Mouse (Mus musculus) frontal cortex, postnatal 36 days (tissue): Measurements from ENCODE around the gene Gm20662.

Source experiments
- DNase-seq, 2 experiments: peaks; one replicate each; pipeline ENCODE4 v3.0.0; 2022; ENCODE audit warnings: low spot score in 2 of 2

Gene Gm20662

DNA sequence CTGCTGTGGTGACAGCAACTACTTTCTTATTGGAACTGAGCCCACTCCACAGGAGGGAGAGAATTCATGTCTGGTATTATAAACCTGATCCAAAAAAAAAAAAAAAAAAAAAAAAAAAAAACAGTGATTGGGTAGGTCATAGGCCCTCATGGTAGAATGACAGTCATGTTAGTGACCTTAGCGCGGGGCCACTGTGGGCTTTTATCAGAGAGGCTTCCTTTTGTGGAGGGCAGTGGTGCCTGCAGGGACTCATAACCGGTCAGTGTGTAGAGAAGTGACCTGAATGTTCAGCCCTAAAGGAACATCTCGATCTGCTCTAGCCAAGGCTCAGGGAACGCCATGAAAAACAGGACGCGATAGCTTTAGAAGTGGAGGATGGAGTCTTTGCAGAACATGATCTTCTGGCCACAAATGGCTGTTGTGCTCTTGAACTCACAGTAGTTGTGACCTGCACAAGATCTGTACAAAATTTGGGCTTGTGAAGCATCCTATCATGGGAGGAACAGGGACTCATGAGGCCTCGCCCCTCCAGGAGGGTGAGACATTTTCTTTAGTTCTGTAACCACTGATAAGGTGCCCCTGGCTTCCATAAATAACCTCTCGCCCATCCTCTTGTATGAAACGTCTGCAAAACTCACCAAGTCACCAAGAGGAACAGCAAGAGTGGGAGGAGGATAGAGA, 21.5 kb upstream of the Gm20662 start:
- DNase-seq: no peak

DNA sequence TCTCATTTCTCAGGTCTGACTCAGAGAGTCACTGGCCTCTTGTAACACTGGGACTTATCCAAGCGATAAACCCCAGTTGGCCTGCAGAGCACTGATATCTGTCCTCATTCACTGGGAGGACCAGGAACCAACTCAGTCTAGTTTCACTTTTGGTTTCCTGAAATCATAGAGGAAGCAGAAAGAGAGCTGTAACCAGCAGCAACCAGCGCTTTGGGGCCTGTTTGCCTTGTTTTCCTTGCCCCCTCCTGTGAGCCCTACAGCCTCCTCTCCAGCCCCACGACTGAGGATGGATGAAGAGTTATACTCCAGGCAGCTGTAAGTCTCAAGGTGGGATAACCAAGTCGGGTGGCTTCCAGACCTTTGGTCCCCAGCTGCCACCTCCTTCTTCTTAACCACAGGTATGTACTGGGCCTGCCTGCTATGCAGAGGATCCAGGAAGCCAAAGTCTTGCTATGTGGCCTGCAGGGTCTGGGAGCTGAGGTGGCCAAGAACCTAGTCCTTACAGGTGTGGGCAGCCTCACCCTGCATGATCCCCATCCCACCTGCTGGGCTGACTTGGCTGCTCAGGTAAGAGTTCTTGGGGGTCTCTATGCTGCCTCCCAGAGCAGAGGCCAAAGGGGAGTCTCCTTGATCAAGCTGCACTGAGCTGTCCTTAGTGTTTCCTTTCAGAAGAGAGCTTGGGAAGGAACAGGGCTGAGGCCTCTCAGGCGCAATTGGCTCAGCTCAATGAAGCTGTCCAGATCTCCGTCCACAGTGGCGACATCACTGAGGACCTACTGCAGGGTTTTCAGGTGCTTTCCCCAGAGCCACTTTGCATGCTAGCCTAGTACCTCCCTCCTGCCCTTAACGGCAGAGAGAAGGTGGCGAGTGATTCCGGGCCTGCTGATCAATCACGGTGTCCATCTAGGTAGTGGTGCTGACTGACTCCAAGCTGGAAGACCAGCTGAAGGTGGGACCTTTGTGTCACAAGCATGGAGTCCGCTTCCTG, 20.5 kb upstream of the Gm20662 start, which contains the start of gene Uba7:
Gene Uba7 (plus strand): TSS at position 107 of the 988 bp plus-strand sequence.
- DNase-seq: no peak

DNA sequence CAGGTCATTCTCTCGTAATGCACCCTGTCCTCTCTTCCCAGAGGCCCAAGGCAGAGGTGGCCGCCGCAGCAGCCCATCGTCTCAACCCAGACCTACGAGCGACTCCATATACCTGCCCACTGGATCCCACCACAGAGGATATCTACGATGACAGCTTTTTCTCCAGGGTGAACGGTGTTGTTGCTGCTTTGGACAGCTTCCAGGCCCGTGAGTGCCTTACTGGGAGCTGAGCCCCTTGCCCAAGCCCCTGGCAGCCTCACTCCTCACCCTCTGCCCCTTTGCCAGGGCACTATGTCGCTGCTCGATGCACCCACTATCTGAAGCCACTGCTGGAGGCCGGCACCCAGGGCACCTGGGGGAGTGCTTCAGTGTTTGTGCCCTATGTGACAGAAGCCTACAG, 17.3 kb upstream of the Gm20662 start:
- no peak for DNase-seq

DNA sequence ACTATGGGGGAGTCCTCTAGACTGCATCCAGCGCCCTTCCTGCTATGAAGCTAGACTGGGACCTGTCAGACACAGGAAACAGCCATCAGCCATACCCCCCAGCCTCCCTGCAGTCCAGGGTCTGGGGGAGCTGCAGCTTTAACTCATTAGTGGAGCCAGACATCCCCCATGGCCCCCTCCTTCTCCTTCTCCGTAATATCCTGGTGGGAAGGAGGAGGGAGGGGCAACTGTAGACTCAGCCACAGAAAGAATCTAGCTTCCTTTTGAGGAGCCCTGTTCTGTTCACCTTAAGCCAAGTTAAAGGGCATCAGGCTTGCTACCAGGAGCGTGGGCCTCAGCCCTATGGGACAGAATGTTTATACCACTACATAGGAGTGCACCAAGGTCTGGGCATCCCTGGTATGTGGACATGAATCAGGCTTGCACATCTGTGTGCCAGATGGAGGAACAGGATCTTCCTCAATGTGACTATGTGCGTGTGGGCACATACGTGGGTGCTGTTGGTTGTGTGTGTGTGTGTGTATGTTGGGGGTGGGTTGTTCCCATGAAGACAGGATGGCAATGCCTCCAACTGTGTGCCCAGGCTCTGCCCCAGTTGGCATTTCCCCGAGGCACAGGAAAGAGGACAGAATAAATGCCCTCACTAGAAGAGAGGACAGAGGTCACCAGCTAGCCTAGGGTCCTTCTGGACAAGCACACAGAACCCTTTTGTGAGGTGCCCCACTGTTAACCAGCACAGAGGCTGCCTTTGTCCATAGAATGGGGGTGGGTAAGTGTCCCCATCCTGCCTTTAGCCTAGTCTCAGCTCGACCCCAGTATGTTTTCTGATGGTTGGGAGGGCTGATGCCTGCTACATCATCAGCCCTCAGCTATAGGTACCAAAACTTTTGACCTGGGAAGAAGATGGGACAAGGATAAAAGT, 14.2 kb upstream of the Gm20662 start:
- DNase-seq: peak in 1 of 2 experiments; percentile 40

DNA sequence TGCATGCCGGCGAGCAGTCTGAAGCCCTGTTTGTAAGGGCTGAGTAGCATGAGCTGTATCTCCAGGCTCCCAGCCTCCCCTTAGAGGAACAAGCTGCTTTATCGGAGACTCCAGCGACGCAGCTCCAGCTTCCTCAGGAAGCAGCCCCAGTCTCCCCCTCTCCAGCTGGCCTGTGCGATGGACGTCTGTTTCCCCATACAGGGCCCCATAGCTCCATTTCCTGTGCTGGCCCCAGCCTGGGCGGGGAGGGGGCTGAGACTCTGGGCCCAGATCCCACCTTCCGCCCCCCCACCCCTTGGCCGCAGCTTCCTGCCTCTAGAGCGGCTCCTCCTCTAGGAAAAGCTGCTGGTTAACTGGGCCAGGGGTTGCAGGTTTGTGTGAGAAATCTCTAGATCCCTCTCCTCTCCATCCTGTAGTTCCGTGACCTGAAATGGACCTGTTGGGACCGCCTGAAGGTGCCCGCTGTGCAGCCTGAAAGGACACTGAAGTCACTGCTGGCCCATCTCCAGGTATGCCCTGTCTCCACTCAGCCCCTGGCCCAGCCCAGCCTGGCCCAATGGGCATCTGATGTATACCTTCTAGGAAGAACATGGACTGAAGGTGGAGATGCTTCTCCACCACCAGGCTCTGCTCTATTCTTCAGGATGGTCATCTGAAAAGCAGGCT, 13.3 kb upstream of the Gm20662 start, which contains the start of gene Gm20661:
Gene Gm20661 (plus strand): TSS at position 378 of the 666 bp plus-strand sequence.
- DNase-seq: no peak

DNA sequence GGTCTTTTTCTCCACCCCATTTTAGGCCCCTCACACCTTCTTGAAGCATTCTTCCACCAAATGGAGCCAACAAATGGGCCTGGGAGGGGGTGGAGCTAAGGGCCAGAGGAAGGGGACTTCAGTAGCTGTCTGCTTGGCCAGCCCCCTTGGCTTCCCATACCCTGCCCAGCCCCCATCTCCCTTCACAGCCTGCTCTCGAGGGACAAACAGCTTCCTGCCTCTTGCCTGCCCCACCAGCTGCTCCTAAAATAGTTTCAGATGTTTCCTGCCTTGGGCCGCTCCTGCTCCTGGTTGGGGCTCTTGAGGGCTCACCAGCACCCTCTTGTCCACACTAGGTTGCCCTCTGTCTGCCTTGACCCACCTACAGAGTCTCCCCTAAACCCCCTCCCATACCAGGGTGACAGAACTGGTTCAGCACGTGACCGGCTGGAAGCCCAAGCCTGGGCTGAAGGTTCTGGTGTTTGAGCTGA, 12.7 kb upstream of the Gm20662 start:
- no peak for DNase-seq

DNA sequence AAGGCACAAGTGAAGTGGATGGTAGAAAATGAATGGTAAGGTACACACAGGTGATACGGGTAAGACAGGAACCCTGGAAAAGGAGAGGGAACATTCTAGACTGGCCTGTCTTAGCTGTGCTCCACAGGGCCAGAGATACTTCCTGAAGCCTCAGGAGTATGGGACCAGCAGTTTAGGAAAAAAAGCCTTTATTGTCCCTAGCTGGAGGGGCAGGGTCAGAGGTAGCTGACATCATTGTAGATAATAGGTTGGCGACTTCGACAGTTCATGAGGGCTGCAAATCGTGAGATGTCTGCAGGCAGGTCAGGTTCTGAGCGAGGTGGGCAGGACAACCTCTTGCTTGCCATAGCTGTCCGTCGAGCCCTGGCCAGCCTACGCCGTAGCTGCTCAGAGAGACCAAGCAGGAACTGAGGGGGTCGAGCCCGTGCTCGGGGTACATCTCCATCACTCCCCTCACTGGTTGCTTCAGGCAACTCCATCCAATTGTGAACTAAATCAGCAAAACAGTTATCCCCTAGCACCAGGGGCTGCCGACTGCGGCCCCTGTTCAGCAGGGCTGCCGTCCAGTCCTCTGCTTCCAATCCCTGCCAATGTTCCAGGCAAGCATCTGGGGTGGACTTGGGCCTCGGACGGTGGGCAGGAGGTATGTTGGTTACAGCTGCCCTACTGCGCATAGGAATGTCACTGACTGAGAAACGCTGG, 11.9 kb upstream of the Gm20662 start:
- DNase-seq: no peak

DNA sequence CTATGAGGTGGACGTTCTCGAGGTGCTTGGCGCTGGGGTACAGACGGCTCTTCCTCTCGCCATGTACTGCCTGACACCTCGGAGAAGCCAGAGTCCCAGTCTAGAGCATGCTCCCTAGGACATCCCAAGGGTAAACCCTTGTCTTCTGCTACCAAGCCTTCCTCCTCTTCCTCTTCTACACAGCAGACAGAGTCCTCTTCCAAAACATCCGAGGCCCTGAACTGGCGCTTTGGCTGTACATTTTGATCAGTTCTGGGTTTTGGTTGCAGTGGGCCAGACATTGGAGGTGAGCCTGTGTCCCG, 11.4 kb upstream of the Gm20662 start:
- DNase-seq: no peak

DNA sequence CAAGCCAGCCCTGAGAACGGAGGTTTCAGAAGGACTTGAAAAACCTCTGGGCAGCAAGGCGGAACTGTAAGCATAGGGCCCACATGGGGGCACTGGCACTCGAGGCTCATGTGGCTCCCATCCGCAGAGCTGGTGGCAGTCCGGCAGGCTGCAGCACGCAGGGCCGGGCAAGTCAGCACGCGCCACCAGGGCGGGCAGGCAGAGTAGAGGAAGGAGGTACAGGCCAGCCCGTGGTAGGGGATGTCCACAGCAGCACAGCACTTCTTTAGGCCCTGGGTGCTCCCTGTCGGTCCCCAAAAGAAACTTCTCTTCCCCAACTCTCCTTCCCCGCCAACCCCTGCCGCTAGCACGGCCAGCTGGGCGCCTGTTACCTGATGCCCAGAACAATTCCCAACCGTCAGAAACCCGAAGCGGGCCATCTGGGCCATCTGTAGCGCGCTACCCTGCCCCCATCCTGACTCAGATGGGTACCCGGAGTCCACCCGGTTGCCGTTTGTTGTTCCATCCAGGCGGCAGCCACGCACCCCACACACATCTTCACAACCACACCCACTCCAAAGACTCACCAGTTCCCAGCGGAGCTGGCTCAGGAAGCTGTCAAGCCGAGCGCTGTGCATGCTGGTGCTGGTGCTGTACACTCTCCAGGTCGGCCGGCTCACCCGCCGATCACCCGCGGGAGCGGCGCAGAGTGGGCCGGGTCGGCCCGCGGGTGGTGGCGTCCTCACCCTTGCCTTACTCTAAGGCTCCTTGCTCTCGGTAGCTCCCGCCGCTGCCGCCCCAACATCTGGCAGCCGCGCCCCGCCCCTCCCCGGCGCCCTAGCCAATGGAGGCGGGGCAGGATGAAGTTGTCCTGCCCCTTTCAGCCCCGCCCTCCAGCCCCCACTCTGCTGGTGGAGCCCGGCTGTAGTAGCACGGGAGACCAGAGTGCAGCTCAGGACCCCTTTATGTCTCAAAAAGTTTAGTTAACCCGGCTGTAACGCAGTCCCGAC, 10.7 kb upstream of the Gm20662 start, which contains the start of gene Inka1:
Gene Inka1 (minus strand): TSS at position 749 of the 989 bp plus-strand sequence.
- DNase-seq: peak; percentile 75 to 79

DNA sequence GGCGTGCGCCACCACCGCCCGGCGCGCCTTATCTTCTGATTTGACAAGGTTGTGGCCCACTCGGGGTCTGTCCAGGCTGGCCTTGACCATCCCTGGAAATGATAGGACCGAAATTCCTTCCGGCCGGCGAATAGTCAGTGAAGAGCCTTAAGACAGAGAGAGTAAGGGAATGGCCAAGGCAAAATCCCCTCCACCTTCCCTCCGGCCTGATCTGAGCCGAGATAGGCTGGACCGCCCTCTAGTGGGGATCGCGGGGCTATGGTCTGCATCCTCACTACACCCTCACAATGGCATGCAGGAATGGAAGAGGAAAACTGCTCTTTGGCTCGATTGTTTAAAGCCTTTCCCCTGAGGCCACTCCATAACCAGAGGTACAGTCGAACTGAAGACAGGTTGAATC, 9.8 kb upstream of the Gm20662 start:
- peak; percentile 70 for DNase-seq

DNA sequence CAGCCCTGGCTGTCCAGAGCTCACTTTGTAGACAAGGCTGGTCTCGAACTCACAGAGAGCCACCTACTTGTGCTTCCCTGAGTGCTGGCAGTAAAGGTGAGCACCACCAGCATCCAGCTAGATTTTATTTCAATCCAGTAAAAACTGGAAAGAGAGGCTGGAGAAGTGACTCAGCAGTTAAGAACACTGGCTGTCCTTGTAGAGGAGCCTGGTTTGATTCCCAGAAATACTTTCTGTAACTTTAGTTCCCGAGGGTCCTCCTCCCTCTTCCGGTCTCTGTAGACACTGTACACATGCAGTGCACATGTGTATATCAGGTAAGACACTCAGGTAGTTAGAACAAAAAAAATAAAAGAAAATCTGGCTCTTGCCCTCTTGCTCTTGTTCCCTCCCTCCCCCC, 8.2 kb upstream of the Gm20662 start:
- no peak for DNase-seq

DNA sequence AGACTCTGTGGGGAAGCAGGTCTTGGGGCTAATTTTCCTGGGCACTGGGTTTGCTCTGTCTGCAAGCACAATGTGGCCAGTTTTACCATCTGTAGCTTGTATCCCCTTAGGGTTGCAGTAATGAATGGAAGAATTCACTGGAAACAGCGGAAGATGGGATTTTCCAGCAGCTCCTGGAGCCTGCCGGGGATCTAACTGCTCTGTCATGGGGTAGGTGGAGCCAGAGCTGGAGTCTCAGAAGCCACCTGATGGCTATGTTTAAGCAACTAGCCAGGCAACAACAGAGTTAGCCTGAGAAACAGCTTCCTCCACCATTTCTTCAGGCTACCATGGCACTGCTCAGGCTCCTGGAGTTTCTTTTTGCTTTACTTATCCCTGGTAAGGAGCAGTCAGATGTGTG, 4.0 kb upstream of the Gm20662 start, which contains the start of gene Cdhr4:
Gene Cdhr4 (plus strand): TSS at position 301 of the 400 bp plus-strand sequence.
- DNase-seq: no peak

DNA sequence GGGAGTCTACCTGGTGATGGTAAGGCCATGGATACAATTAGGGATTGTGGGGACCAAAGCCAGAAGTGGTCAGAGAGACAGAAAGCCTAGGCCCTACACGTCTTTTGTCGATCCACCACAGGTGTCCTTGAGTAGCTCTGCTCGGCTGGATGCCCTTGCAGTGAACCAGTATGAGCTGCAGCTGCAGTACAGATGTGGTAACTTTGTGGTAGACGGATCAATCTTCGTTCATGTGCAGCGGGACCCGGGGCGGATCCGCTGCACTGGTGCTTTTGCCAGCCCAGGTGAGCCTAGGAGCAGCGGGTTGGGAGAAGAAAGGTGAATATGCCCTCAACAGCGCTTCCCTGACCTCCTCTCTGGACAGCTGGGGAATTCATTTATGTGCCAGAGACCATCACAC, 3.1 kb upstream of the Gm20662 start:
- no peak for DNase-seq

DNA sequence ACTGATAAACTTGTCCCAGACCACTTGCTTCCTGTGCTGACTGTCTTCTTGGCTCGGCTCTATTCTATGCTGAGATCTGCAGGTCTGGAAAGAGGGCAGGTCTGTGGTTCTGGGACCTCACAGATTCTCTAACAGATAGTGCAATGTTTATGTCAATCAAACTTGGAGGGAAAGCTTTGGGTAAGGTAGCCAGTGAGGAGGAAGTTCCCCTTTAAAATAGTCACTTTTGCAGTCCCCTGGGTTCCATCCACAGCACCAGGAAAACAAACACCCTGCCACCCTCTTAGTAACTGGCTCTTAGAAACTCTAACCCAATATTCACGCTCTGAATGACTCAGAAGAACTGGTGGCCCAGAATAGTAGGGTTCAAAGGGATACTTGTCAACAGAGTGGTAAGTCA, 1.7 kb upstream of the Gm20662 start:
- no peak for DNase-seq

DNA sequence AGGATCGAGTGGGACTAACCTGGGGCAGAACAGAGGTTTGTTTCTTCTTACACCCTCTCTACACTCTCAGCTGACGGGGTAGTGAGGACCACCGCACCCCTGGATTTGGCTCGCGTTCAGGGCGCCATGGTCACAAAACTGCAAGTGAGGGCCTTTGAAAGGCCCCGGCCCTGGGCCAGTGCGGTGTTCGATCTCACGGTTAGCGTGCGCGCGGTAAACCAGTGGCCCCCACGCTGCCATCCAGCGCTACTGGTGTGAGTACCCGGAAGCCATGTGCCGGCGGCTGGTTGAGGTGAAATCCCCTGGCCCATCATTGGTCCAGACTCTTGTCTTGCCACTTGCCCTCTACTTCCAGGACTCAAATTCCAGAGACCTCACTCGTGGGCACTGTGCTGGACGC, 636 bp upstream of the Gm20662 start:
- DNase-seq: no peak

DNA sequence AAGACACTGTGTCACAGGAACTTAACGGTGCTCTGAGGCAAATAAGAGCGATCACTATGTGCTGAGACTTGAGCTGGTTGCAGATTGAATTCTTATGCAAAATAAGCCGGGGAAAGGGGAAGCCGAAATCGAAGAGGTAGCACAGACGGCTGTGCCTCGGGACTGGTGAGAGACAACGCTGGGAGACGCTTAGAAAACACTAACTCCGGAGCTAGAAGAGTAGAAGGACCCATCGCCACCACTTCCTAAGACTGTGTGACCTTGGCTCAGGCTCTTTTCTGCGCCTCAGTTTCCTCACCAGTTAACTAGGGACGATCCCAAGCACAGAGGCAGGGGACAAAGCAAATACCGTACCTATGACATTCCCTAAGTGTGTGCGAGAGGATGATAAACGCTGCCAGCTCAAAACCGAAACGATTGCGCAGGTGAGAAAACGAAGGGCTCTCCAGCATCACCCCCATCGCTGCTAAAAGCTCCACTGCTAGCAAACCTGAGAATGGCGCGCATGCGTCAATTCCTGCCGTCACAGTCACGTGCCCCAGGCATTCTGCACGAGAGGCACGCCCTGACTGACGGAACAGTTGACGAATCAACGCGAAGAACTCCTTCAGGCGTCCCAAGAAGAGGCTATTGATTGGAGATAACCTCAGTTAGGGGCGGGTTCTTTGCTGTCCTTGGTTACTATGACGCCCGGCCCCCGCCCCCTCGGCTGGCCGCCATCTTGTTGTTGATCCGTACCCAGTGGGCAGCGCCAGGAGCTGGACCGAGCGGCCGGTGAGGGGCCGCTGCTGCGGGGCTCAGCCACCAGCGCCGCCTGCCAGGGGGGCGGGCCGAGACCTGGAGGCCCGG, 6.0 kb downstream of the Gm20662 start, which contains the start of gene Ip6k1:
Gene Ip6k1 (plus strand): TSS at position 580 of the 849 bp plus-strand sequence.
- peak; percentile 100 for DNase-seq

DNA sequence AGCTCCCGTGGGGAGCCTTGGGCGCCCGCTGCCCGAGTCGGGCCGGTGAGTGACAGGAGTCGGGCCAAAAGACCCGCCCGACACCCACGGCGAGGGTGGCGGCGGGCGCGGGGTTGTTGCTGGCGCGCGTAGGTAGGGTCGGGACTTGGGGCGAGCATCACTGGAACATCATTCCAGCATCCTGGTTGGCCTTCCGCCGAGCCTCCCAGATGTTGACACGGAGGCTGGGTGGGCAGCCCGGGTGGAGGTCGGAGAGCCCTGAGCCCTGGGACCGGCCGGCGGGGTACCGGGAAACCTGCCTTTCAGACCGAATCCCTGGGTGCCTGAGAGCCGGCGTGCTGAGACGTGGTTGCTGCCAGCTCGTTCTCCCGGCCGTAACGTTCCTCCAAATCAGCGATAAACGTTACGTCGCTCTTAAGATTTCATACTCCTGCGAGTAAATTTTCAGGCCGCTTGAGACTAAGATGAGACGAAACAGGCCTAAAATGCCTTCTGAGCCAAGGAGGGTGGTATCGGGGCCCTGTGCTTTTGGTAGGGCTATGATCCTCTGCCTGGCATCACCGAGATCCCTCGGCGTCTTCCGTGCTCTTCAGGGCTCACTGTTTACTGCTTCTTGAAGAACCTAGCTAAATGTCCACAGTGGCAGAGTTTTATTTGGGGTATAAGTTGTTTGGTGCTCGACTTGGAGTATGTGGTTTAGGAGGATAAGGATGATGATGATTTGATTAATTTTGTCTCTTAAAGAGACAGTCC, 6.8 kb downstream of the Gm20662 start:
- DNase-seq: peak in 1 of 2 experiments; percentile 36
